Mouse (Mus musculus): ENCODE results near the gene V1rd19. TPM values are rescaled to one million over a fixed set of nuclear protein-coding genes. Genes with fewer than 3 reads are reported as not detected.
"Not testable (repeated sequence)": the region's sequence is repeated elsewhere in the genome, so short reads cannot be mapped to it uniquely, and the experiment has no call there.

Gene V1rd19
- total RNA-seq (2014; fragmentation: Nextera tagmentation), result not detected in 2 replicates
- total RNA-seq (2017), result not detected in 2 replicates

DNA sequence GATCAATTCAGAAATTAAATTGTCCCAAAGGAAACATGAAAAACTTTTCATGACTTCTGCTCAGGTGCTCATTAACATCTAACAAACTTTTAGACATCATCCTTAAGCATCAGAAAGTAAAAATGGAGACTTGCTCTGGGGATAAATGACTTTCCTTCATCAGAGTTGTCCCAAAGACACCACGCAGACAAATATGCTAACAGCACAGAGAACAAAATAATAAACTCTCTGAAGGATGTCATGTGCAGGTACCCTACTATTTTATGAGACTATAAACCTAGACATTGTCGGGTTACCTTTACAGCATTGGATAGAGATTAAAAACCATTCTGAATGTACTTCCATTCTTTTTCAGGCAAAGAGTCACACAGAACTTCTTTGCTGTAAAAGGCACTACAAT lies at the start of gene V1rd19:
Gene V1rd19 (plus strand): TSS at position 301 of the 400 bp plus-strand sequence.
- ATAC-seq (replicated peaks; ENCODE audit: low FRiP score, low TSS enrichment, poor library complexity, severe bottlenecking), result no peak

DNA sequence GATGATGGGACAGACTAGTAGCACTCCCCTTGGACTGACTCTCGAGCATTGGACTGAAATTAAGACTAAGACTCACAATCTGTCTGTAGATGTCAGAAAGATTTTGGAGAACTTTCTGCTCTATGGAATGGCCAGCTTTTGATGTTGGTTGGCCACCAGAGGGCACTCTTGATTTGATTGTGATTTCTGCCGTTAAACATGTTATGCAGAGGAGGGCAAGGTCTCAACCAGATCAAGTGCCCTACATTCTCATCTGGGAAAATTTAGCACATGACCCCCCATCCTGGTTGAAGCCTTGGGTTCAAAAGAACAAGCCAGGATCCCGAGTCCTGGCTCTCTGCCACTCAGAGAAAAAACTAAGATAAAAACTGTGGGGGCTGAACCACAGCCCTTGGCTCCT lies 33.4 kb upstream of the V1rd19 start:
- not testable (repeated sequence) for ATAC-seq (replicated peaks; ENCODE audit: low FRiP score, low TSS enrichment, poor library complexity, severe bottlenecking)

DNA sequence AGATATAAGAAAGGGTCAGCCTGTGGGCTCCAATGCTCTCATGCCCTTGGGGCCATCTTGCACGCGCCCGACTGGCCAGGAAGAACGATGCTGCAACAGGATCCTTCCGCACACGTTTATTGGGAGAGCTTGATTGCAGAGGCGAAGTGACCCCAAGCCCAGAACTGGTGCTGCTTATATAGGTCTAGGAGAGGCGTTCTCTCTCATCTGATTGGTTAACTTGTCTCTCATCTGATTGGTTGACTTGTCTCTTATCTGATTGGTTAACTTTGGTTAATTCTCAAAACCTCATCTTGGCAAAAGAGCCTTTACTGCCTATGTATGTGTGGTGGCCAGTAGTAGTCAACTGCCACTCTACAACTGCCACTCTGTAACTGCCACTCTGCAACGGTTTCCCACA lies 27.2 kb upstream of the V1rd19 start, which contains the start of gene Vmn1r181:
Gene Vmn1r181 (plus strand): TSS at position 301 of the 400 bp plus-strand sequence.
- ATAC-seq (replicated peaks; ENCODE audit: low FRiP score, low TSS enrichment, poor library complexity, severe bottlenecking), result not testable (repeated sequence)

DNA sequence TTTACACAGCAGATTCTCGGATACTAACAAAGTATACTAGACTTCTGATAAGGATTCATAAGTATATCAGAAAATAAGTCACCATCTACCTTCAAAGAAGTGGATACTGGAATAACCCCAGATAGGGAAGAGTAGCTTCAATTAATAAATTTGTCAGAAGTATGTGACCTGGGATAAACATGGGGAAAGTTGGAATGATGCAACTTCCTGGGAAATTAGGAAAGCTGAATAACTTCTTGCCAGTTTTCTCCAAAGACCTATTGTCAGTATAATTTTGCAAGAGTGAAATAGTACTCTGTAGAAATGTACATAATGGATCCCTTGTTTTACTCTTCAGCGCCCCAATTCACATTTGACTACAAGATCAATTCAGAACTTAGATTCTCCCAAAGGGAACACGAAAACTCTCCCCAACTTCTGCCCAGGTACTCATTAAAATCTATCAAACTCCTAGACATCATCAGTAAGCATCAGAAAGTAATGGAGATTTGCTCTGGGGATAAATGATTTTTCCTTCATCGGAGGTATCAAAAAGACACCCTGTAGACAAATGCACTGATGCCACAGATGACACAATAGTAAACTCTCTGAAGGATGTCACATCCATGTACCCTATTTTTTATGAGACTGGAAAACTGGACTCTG lies 51.3 kb downstream of the V1rd19 start, which contains the start of gene Vmn1r183:
Gene Vmn1r183 (plus strand): TSS at position 595 of the 645 bp plus-strand sequence.
- no peak for ATAC-seq (replicated peaks; ENCODE audit: low FRiP score, low TSS enrichment, poor library complexity, severe bottlenecking)

Other genes with a start within 250 kb of the V1rd19 start
- gene Vmn1r174, start 249.4 kb upstream of the V1rd19 start, total RNA-seq (2014; fragmentation: Nextera tagmentation), result not detected in 2 replicates
- not detected in 2 replicates for gene Vmn1r174, start 249.4 kb upstream of the V1rd19 start, total RNA-seq (2017)
- gene Vmn1r175, start 191.0 kb upstream of the V1rd19 start, total RNA-seq (2014; fragmentation: Nextera tagmentation), result not detected in 2 replicates
- gene Vmn1r175, start 191.0 kb upstream of the V1rd19 start, total RNA-seq (2017), result not detected in 2 replicates
- gene Vmn1r176, start 164.3 kb upstream of the V1rd19 start, total RNA-seq (2014; fragmentation: Nextera tagmentation), result not detected in 2 replicates
- not detected in 2 replicates for gene Vmn1r176, start 164.3 kb upstream of the V1rd19 start, total RNA-seq (2017)
- not detected in 2 replicates for gene Vmn1r177, start 135.2 kb upstream of the V1rd19 start, total RNA-seq (2014; fragmentation: Nextera tagmentation)
- not detected in 2 replicates for gene Vmn1r177, start 135.2 kb upstream of the V1rd19 start, total RNA-seq (2017)
- not detected in 2 replicates for gene Vmn1r178, start 109.7 kb upstream of the V1rd19 start, total RNA-seq (2014; fragmentation: Nextera tagmentation)
- not detected in 2 replicates for gene Vmn1r178, start 109.7 kb upstream of the V1rd19 start, total RNA-seq (2017)
- gene Vmn1r179, start 74.7 kb upstream of the V1rd19 start, total RNA-seq (2014; fragmentation: Nextera tagmentation), result not detected in 2 replicates
- not detected in 2 replicates for gene Vmn1r179, start 74.7 kb upstream of the V1rd19 start, total RNA-seq (2017)
- gene Vmn1r180, start 51.1 kb upstream of the V1rd19 start, total RNA-seq (2014; fragmentation: Nextera tagmentation), result not detected in 2 replicates
- gene Vmn1r180, start 51.1 kb upstream of the V1rd19 start, total RNA-seq (2017), result not detected in 2 replicates
- not detected in 2 replicates for gene Vmn1r181, start 27.1 kb upstream of the V1rd19 start, total RNA-seq (2014; fragmentation: Nextera tagmentation)
- not detected in 2 replicates for gene Vmn1r181, start 27.1 kb upstream of the V1rd19 start, total RNA-seq (2017)
- not detected in 2 replicates for gene Vmn1r183, start 51.6 kb downstream of the V1rd19 start, total RNA-seq (2014; fragmentation: Nextera tagmentation)
- gene Vmn1r183, start 51.6 kb downstream of the V1rd19 start, total RNA-seq (2017), result not detected in 2 replicates
- 17.5 and 25.3 TPM in 2 replicates for gene Zfp180, start 80.2 kb downstream of the V1rd19 start, total RNA-seq (2014; fragmentation: Nextera tagmentation)
- 15.8 and 16.0 TPM in 2 replicates for gene Zfp180, start 80.2 kb downstream of the V1rd19 start, total RNA-seq (2017)
- gene Zfp112, start 110.6 kb downstream of the V1rd19 start, total RNA-seq (2014; fragmentation: Nextera tagmentation), result 0.20 and 0.22 TPM in 2 replicates
- 0.75 and 1.4 TPM in 2 replicates for gene Zfp112, start 110.6 kb downstream of the V1rd19 start, total RNA-seq (2017)
- 8.0 and 8.2 TPM in 2 replicates for gene Zfp235, start 132.5 kb downstream of the V1rd19 start, total RNA-seq (2014; fragmentation: Nextera tagmentation)
- gene Zfp235, start 132.5 kb downstream of the V1rd19 start, total RNA-seq (2017), result 6.4 and 7.8 TPM in 2 replicates
- 1.5 and 2.2 TPM in 2 replicates for gene Zfp114, start 173.4 kb downstream of the V1rd19 start, total RNA-seq (2014; fragmentation: Nextera tagmentation)
- gene Zfp114, start 173.4 kb downstream of the V1rd19 start, total RNA-seq (2017), result 2.4 and 2.5 TPM in 2 replicates
- 1.0 and 4.6 TPM in 2 replicates for gene Zfp111, start 209.8 kb downstream of the V1rd19 start, total RNA-seq (2014; fragmentation: Nextera tagmentation)
- gene Zfp111, start 209.8 kb downstream of the V1rd19 start, total RNA-seq (2017), result 7.2 and 8.6 TPM in 2 replicates
- gene Zfp109, start 235.9 kb downstream of the V1rd19 start, total RNA-seq (2014; fragmentation: Nextera tagmentation), result 2.3 and 6.2 TPM in 2 replicates
- gene Zfp109, start 235.9 kb downstream of the V1rd19 start, total RNA-seq (2017), result 5.9 and 6.7 TPM in 2 replicates

Measured in megakaryocyte-erythroid progenitor cell, adult 5-6 weeks (primary cell).